Mouse (Mus musculus): ENCODE results near the gene Slfnl1.
A peak's percentile ranks its signal among the peaks of the same experiment; 100 is the strongest.

The Slfnl1 gene

GRCm38 (mm10) chr4:120531986-120532385 is at the start of gene Slfnl1:
Gene Slfnl1 (plus strand): TSS chr4:120532231.
- DNase-seq, result no peak

DNA sequence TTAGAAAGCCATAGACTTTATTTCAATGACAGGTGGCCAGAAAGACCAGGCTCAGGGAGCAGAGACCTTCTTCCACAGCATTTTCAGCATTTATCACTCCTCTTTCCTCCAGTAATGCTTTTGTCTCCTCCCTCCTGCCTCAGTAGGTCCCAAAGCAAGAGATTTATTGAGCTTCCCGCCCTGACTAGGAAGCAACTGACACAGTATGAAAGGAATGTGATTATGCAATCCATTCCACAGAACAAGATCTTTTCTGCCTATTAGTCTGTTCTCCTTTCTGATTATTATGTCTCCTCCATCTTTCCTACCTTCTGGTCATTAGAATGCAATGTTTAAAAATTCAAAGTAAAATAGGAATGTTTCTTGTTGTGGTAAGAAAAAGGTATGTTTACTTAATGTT is 44.3 kb upstream of the Slfnl1 start:
- DNase-seq, result no peak

- no peak for DNase-seq
Measured at GRCm38 (mm10) chr4:120506955-120507354, 25.1 kb upstream of the Slfnl1 start.

DNA sequence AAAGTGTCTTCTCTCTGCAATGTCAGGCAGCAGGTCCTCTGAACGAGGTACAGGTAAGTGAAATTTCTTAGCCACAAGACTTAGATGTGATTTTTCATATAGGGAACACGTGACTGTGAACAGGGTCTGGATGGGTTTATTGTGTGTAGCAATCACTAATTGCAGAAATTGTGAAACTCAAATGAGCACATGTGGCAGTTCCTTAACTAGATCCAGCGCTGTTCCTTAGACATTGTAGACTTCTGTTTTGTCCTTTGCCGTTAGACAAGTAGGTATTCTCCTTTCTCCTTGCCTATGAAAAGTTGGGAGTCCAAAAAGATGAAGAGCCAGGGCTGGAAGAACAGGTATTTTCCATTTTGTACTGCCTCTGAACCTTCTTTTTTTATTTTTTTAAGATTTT is 20.8 kb upstream of the Slfnl1 start:
- no peak for DNase-seq

DNA sequence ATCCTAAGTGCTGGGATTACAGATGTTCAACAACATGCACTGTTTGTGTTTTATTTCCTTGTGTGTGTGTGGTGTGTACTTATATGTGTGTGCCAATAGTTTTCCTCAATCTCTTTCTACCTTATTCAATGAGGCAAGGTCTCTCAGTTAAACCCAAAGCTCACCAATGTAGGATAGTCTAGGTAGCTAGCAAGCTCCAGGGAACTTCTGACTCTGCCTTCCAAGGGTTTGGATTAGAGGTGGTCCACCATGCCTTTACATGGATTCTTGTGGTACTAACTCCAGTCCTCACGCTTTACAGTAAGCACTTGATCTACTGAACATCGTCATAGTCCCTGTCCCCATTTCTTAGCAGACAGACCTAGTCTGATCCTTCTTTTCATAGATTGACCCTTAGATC is 17.7 kb upstream of the Slfnl1 start:
- DNase-seq, result no peak

DNA sequence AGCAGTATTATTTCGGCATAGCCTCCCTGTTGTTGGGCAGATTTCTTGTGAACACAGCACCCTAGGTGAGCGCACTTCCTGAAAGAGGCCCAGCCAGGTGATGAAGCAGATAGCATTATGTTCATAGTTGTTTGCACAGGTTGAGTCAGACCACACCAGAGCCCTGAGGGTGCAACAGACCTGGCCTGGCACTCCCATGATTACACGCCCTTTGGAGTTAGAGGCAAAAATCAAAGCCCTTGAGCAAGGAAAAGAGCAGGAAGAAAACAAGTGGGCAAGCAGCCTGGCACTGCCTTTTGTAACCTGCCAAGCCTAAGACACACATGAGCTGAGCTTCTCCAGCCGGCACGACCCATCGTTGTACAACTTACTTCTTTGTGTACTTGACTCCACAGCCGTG is 15.5 kb upstream of the Slfnl1 start:
- DNase-seq, result peak; percentile 16

GRCm38 (mm10) chr4:120516907-120517306 is 15.1 kb upstream of the Slfnl1 start:
- DNase-seq, result peak; percentile 14

DNA sequence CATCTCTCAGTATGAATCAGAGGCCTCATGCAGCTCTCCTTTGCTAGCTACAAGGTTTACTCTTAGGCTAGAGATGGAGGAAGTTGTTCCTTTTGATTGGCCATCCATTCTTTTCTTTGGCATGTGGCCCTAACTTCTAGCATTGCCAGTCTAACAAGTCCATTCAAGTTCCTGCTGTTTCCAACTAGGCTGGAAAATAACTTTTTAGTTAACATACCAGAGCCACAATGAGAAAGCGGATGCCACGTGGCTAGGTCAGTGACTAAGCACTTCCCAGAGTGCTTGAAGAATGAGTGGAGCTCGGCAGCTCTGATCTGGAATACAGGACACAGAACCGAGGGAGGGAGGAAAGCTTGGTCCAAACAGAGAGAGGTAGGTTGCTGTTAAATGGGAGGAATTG is 14.7 kb upstream of the Slfnl1 start:
- peak; percentile 64 for DNase-seq

- DNase-seq, result no peak
Measured at GRCm38 (mm10) chr4:120521761-120522160, 10.3 kb upstream of the Slfnl1 start.

DNA sequence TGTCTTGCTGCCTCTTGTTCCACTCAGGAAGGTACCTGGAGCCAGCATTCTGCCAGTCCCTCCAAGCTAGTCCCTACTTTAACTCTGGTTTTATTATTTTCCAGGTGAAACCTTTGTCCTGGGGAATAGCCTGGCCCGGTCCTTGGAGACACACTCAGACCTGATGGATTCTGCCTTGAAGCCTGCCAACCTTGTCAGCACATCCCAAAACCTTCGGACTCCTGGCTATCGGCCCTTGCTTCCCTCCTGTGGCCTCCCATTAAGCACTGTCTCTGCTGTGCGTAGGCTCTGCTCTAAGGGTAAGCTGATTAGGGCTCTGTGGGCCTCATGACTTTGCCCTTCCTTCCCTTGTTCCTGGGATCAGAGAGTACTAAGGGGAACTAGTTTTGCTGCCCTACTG is 9.7 kb upstream of the Slfnl1 start:
- DNase-seq, result peak; percentile 39

GRCm38 (mm10) chr4:120523092-120523491 is 8.9 kb upstream of the Slfnl1 start:
- no peak for DNase-seq

GRCm38 (mm10) chr4:120528171-120528570 is 3.9 kb upstream of the Slfnl1 start:
- DNase-seq, result no peak

- DNase-seq, result no peak
Measured at GRCm38 (mm10) chr4:120538664-120539063, 6.6 kb downstream of the Slfnl1 start.

GRCm38 (mm10) chr4:120544896-120545295 is 12.9 kb downstream of the Slfnl1 start:
- DNase-seq, result no peak

GRCm38 (mm10) chr4:120556592-120556991 is 24.6 kb downstream of the Slfnl1 start:
- DNase-seq, result no peak

DNA sequence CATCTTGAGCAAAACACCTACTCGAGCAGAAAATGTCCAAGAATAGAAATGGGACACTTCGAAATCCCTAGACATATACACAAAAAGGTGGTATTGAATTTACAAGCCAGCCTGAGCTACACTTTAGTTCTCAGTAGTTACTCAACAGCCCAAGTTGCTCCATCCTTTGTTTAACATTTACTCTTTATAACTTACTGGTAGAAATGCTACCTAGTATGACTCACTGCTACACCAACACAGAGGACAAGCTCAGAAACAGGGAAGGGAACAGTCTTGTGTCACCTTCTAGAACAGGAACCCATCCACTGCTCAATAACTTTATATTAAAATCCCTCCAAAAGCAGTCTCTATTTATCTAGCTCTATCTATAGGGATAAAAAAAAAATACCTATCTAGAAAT is 33.7 kb downstream of the Slfnl1 start:
- DNase-seq, result no peak

DNA sequence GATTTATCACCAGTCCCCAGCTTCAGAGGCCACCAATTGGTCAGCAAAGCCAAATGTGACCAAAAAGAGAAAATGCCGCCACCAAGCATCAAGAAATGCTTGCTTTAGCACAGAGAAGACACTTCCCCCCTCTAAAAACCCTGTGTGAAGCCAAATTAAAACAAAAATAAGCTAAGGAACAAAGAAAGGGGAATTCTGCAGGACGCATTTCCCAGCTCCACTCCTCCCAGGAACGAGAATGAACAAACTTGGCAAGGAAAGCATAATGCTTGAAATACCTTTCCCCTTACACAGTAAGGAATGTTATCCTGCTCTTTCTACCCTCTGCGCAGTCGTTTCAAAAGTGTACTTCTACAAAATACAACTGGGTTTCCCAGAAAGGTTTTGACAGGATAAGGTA is 36.0 kb downstream of the Slfnl1 start:
- no peak for DNase-seq

GRCm38 (mm10) chr4:120569025-120569424 is 37.0 kb downstream of the Slfnl1 start:
- peak; percentile 28 for DNase-seq

- DNase-seq, result peak; percentile 95
Measured at GRCm38 (mm10) chr4:120569486-120570437, 37.7 kb downstream of the Slfnl1 start, which contains the start of gene Ctps. Gene Ctps (minus strand): TSS chr4:120570276.

DNA sequence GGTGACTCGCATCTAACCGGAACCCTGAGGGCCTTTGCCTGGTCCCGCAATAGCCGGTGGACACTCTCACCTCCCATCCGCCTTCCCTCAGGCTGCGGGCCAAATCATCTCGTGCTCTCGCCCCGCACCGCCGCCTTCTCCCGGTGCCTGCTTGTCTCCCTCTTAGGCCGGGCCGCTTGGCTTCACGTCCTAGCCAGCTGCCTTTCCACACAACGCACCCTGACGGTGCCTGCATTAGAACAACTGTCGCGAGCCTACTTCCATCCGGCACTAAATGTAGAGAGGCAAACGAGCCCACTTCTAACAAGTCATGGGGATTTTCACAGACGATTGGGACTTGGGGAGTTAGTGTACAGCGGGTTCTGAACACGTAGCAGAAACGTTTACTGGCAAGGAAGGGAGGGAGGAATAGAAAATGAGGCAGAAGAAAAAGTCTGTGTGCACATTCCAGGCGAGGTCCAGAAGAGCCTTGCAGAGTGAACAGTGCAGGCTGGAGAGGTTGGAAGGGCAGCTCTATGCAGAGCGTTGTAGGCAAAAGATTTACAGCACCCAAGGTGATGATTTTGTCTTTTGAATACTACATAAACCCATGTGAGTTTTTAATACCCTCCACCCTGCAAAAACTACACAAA is 38.5 kb downstream of the Slfnl1 start:
- DNase-seq, result no peak

DNA sequence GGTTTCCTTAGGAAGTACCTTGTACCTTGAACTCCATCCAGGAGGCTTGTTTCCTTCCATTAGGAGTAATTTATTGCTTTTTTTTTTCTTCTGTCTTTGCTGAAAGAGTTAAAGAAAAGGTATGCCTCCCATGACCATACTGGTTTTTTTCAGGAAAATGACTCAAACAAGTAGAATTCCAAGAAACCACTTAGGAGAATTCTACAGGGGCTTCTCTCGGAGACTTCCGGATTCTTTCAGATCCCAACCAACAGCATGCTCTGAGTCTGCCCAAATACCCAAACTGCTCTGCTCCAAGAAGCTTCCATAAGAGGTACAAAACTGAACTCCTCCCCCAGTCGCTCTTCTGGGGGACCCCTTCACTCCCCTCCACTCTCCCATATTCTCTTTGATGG is 39.0 kb downstream of the Slfnl1 start:
- DNase-seq, result no peak

GRCm38 (mm10) chr4:120571691-120572090 is 39.7 kb downstream of the Slfnl1 start:
- DNase-seq, result no peak

DNA sequence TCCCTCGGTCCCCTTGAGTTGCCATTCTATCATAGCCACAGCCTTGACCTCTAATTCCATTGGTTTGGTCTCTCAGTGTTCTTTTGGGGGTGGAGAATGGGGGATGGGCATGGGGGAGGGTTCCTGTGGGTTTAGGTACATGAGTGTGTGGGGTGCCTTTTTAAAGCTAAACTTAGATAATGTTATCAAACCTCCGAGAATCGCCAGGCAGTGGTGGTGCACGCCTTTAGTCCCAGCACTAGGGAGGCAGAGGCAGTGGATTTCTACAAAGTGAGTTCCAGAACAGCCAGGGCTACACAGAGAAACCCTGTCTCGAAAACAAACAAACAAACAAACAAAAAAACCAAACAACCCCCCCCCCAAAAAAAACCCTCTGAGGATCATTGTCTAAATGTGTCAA is 48.9 kb downstream of the Slfnl1 start:
- DNase-seq, result no peak

- no peak for DNase-seq
Measured at GRCm38 (mm10) chr4:120581711-120582110, 49.7 kb downstream of the Slfnl1 start.
